Mouse (Mus musculus): ENCODE results near the gene Alox12e. TPM values are rescaled to one million over a fixed set of nuclear protein-coding genes. Genes with fewer than 3 reads are reported as not detected.

Alox12e gene
- total and polyA plus RNA-seq, 3 experiments: 0.16 TPM; not detected in 2

DNA sequence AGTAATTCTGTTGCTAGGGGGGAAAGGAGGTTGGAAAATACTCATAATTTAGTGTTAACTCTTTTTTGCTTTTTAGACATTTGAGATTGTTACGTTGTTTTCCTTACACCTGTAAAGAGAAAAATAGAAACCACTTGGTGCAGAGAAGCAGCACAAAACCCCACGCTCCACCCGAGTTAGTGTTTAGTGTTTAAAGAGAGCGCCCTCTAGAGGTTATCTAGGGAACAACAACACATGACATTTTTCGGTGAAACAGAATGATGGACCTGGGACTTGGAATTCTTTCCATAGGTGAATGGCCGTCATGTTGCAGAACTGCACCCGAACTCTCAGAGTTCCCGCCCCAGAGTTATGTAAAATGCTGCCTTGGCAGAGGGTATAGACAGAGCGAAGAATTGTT, 13.1 kb downstream of the Alox12e start:
- H3K36me3 ChIP-seq (replicated peaks): no peaks in the 10 kb centered on the region
- H3K9me3 ChIP-seq (replicated peaks): no peaks in the 10 kb centered on the region
- H3K4me1 ChIP-seq (ENCODE audit: insufficient read depth, low read depth, low read length): no peaks in the 10 kb centered on the region; the same call in 1 of the 2 replicates
- H3K27me3 ChIP-seq (ENCODE audit: insufficient read depth, low read length): peaks cover 29% of the 10 kb centered on the region
- TF ChIP-seq CTCF (IDR thresholded peaks at IDR 0.05; ENCODE audit: low read depth, low read length): peak; percentile 80
- TF ChIP-seq GATA2 (IDR thresholded peaks at IDR 0.05; ENCODE audit: borderline replicate concordance, low read depth, low read length): no peak
- no peak for TF ChIP-seq TAL1 (conservative IDR thresholded peaks at IDR 0.05; ENCODE audit: low read depth, low read length)
- no peak for TF ChIP-seq POLR2AphosphoS5 (IDR thresholded peaks at IDR 0.05; ENCODE audit: insufficient replicate concordance, low read depth, low read length)
- no peak for TF ChIP-seq GATA1 (IDR thresholded peaks at IDR 0.05; ENCODE audit: borderline replicate concordance, low read length)
- H3K4me3 ChIP-seq (ENCODE audit: low read depth, low read length): no peak overlapping the region
- DNase-seq (ENCODE audit: low spot score) (peak; percentile 19), ATAC-seq (ENCODE audit: extremely low read depth, insufficient number of reproducible peaks, low FRiP score, poor library complexity, severe bottlenecking) (no peak)

DNA sequence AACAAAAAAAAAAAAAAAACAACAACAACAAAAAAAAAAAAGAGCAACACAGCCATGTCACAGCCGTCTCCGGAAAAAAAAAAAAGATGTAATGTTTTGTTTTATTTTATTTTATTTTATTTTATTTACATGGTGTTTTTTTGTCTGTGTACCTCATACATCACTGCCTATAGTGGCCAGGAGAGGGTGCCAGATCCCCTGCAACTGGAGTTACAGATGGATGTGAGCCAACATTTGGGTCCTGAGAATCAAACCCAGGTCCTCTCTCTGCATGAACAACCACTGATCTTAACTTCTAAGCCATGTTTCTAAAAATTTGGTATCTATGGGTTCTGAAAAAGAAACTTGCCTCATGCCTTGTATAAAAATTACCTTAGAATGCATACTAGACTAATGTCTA, 14.1 kb downstream of the Alox12e start:
- ATAC-seq (ENCODE audit: extremely low read depth, insufficient number of reproducible peaks, low FRiP score, poor library complexity, severe bottlenecking) (no peak), DNase-seq (ENCODE audit: low spot score) (no peak)
- Histone ChIP-seq H3K4me3 (ENCODE audit: low read depth, low read length) (no peak overlapping the region), H3K36me3 (replicated peaks) (no peaks in the 10 kb centered on the region), H3K9me3 (replicated peaks) (no peaks in the 10 kb centered on the region), H3K4me1 (ENCODE audit: insufficient read depth, low read depth, low read length) (no peaks in the 10 kb centered on the region; the same call in 1 of the 2 replicates), H3K27me3 (ENCODE audit: insufficient read depth, low read length) (peaks cover 30% of the 10 kb centered on the region)
- TF ChIP-seq GATA1 (IDR thresholded peaks at IDR 0.05; ENCODE audit: borderline replicate concordance, low read length): no peak
- no peak for TF ChIP-seq TAL1 (conservative IDR thresholded peaks at IDR 0.05; ENCODE audit: low read depth, low read length)
- no peak for TF ChIP-seq GATA2 (IDR thresholded peaks at IDR 0.05; ENCODE audit: borderline replicate concordance, low read depth, low read length)
- no peak for TF ChIP-seq CTCF (IDR thresholded peaks at IDR 0.05; ENCODE audit: low read depth, low read length)
- TF ChIP-seq POLR2AphosphoS5 (IDR thresholded peaks at IDR 0.05; ENCODE audit: insufficient replicate concordance, low read depth, low read length): no peak

DNA sequence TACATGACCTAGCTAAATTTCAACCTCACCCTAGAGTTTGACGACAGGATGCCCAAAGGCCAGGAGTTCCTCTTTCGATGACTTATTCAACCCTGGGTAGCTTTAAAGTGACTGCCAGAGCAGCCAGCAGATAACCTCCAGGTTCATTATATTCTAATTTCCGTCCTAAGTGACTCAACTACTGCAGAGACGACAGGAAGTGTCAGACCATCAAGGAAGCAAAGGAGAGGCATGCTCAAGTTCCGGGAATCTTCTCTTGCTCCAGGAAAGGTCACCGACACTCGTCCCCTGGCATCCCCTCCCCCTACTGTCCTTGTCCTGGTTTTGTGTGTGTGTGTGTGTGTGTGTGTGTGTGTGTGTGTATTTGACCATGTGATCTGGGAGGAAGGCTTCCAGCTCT, 16.3 kb downstream of the Alox12e start:
- H3K36me3 ChIP-seq (replicated peaks): no peaks in the 10 kb centered on the region
- no peaks in the 10 kb centered on the region for H3K9me3 ChIP-seq (replicated peaks)
- DNase-seq (ENCODE audit: low spot score): no peak
- H3K27me3 ChIP-seq (ENCODE audit: insufficient read depth, low read length): peaks cover 36% of the 10 kb centered on the region
- no peaks in the 10 kb centered on the region; the same call in 1 of the 2 replicates for H3K4me1 ChIP-seq (ENCODE audit: insufficient read depth, low read depth, low read length)
- no peak for ATAC-seq (ENCODE audit: extremely low read depth, insufficient number of reproducible peaks, low FRiP score, poor library complexity, severe bottlenecking)
- H3K4me3 ChIP-seq (ENCODE audit: low read depth, low read length): no peak overlapping the region
- TF ChIP-seq POLR2AphosphoS5 (IDR thresholded peaks at IDR 0.05; ENCODE audit: insufficient replicate concordance, low read depth, low read length) (no peak), CTCF (IDR thresholded peaks at IDR 0.05; ENCODE audit: low read depth, low read length) (no peak), TAL1 (conservative IDR thresholded peaks at IDR 0.05; ENCODE audit: low read depth, low read length) (no peak), GATA2 (IDR thresholded peaks at IDR 0.05; ENCODE audit: borderline replicate concordance, low read depth, low read length) (no peak), GATA1 (IDR thresholded peaks at IDR 0.05; ENCODE audit: borderline replicate concordance, low read length) (no peak)

DNA sequence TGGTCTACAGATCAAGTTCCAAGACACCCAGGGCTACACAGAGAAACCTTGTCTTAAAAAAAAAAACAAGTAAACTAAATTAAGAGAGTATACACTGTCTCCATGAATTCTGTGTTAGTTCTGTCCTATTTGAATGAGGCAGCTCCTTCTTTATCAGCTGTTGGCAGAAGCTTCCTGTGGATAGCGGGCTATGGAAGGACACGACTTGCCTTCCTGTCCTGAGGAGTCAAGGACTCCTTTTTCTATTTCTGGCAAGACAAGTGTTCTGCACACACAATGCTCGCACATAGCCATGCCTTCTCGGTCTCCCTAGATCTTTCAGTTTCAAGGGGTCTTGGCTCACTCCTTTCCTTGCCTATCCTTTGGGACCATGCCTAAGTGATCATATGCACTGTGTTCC, 20.1 kb downstream of the Alox12e start:
- no peak for TF ChIP-seq CTCF (IDR thresholded peaks at IDR 0.05; ENCODE audit: low read depth, low read length)
- no peak for TF ChIP-seq GATA2 (IDR thresholded peaks at IDR 0.05; ENCODE audit: borderline replicate concordance, low read depth, low read length)
- no peak for TF ChIP-seq GATA1 (IDR thresholded peaks at IDR 0.05; ENCODE audit: borderline replicate concordance, low read length)
- no peak for TF ChIP-seq TAL1 (conservative IDR thresholded peaks at IDR 0.05; ENCODE audit: low read depth, low read length)
- no peak for TF ChIP-seq POLR2AphosphoS5 (IDR thresholded peaks at IDR 0.05; ENCODE audit: insufficient replicate concordance, low read depth, low read length)
- Histone ChIP-seq H3K9me3 (replicated peaks) (no peaks in the 10 kb centered on the region), H3K4me3 (ENCODE audit: low read depth, low read length) (no peak overlapping the region), H3K27me3 (ENCODE audit: insufficient read depth, low read length) (peaks cover 36% of the 10 kb centered on the region), H3K4me1 (ENCODE audit: insufficient read depth, low read depth, low read length) (no peaks in the 10 kb centered on the region), H3K36me3 (replicated peaks) (no peaks in the 10 kb centered on the region)
- no peak for DNase-seq (ENCODE audit: low spot score)
- no peak for ATAC-seq (ENCODE audit: extremely low read depth, insufficient number of reproducible peaks, low FRiP score, poor library complexity, severe bottlenecking)

DNA sequence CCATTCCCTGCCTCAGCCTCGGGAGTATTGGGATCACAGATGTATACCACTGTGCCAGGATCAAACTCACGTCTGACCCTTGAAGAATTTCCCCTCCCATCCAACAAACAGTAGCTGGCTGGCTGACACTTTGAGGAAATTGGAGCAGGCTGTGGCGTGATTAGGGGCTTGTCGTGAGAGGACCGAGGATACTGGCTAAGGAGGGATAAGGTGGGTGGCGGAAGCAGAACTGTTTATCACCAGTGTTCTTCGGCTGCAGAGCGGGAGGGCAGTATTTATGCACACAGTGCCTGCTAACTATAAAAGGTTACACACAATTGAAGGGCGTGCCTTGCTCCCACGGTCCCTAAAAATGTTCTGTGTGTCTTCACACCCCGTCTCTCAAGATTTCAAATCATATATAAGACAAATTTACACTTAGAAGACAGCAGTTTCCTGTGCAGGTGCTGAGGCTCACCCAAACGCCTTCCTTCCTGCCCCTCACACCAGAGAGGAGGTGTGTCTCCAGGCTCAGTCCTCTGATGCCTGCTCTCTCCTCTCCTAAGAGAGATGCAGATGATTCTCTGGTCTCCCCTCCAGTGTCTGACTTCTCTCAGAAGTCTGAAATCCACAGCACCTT, 24.5 kb downstream of the Alox12e start:
- TF ChIP-seq GATA2 (IDR thresholded peaks at IDR 0.05; ENCODE audit: borderline replicate concordance, low read depth, low read length): no peak
- no peak for TF ChIP-seq POLR2AphosphoS5 (IDR thresholded peaks at IDR 0.05; ENCODE audit: insufficient replicate concordance, low read depth, low read length)
- TF ChIP-seq GATA1 (IDR thresholded peaks at IDR 0.05; ENCODE audit: borderline replicate concordance, low read length): no peak
- TF ChIP-seq TAL1 (conservative IDR thresholded peaks at IDR 0.05; ENCODE audit: low read depth, low read length): no peak
- TF ChIP-seq CTCF (IDR thresholded peaks at IDR 0.05; ENCODE audit: low read depth, low read length): no peak
- H3K27me3 ChIP-seq (ENCODE audit: insufficient read depth, low read length): peaks cover 21% of the 10 kb centered on the region
- no peaks in the 10 kb centered on the region for H3K9me3 ChIP-seq (replicated peaks)
- H3K4me1 ChIP-seq (ENCODE audit: insufficient read depth, low read depth, low read length): no peaks in the 10 kb centered on the region
- no peak overlapping the region for H3K4me3 ChIP-seq (ENCODE audit: low read depth, low read length)
- DNase-seq (ENCODE audit: low spot score) (no peak), ATAC-seq (ENCODE audit: extremely low read depth, insufficient number of reproducible peaks, low FRiP score, poor library complexity, severe bottlenecking) (no peak)
- no peaks in the 10 kb centered on the region for H3K36me3 ChIP-seq (replicated peaks)

DNA sequence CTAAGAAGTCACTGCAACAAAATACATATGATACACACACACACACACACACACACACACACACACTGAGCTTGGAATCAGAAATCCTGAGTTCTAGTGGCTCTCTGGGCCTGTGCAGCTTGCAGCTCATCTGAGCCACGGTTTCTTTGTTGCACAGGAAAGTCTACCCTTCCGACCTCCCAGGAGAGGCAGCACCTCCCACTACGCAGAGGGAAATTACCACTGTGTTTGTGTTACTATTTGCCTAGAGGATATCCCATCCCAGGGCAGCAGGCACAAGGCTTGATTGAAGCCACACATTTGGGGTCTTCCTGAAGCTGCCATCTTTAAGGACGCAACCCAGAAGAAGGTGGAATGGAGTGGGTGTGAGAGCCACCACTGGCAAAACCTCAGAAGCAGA, 25.0 kb downstream of the Alox12e start:
- peaks cover 17% of the 10 kb centered on the region for H3K27me3 ChIP-seq (ENCODE audit: insufficient read depth, low read length)

More for the DNA sequence above, 25.0 kb downstream of the Alox12e start:
- ATAC-seq (ENCODE audit: extremely low read depth, insufficient number of reproducible peaks, low FRiP score, poor library complexity, severe bottlenecking) (no peak), DNase-seq (ENCODE audit: low spot score) (no peak)
- H3K36me3 ChIP-seq (replicated peaks): no peaks in the 10 kb centered on the region
- H3K4me3 ChIP-seq (ENCODE audit: low read depth, low read length): no peak overlapping the region
- H3K9me3 ChIP-seq (replicated peaks): no peaks in the 10 kb centered on the region
- no peak for TF ChIP-seq TAL1 (conservative IDR thresholded peaks at IDR 0.05; ENCODE audit: low read depth, low read length)
- no peak for TF ChIP-seq GATA2 (IDR thresholded peaks at IDR 0.05; ENCODE audit: borderline replicate concordance, low read depth, low read length)
- no peak for TF ChIP-seq CTCF (IDR thresholded peaks at IDR 0.05; ENCODE audit: low read depth, low read length)
- TF ChIP-seq GATA1 (IDR thresholded peaks at IDR 0.05; ENCODE audit: borderline replicate concordance, low read length): no peak
- no peak for TF ChIP-seq POLR2AphosphoS5 (IDR thresholded peaks at IDR 0.05; ENCODE audit: insufficient replicate concordance, low read depth, low read length)
- H3K4me1 ChIP-seq (ENCODE audit: insufficient read depth, low read depth, low read length): no peaks in the 10 kb centered on the region

Measured in G1E (cell line).